ENCODE assay signal across 8 mouse cellular contexts in the genomic region with DNA sequence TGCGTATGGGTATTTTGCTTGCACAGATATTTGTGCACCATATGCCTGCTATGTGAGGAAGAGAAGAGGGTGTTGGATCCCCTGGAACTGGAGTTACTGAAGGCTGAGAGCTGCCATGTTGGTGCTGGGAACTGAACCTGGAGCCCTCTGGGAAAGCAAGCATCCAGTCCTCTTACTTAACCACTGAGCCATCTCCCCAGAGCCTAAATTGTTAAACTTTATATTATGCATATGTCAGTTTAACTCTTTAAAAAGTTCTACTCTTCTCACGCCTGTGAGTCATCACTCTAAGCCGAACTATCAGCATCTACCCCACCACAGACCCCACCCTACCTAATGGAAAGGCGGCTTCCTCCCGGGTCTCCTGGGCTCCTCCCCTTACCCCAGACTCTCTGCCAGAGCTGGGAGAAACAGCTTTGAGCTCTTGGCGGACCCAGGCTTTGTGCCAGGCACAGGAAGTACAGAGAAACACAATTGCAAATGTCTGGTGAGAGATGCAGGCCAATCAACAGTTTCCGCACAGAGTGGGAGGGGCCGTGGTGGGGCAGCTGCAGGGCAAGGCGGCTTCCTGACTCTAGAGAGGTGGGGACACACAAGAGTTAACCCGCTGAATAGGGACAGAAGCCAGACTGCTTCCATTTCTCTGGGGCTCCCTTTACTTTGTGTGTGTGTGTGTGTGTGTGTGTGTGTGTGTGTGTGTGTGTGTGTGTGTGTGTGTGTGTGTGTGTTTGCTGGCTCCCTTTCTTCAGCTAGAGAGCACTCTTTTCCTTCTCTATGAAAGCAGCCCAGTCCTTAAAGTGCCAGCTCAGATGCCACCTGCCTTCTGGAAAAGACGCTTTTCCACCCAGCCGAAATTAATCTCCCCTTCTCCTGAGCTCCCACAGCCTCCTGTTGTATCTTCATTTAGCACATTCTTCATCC.
DNase-seq lines count a peak whose midpoint lies in the region; ATAC-seq and TF ChIP-seq lines count a peak whose summit lies in the region.

No protein-coding gene starts in this region.

- 20% methylated on average over 12 of the region's 12 CpGs for WGBS in spleen, adult 2 months

- no peaks in the 10 kb centered on the region; the same call in 1 of the 2 replicates for H3K4me1 ChIP-seq in spleen, adult 2 months (ENCODE audit: control insufficient read depth, insufficient read depth, insufficient read length)

- peak; percentile 99 for ATAC-seq in inflammation-experienced regulatory T-cells, adult 6 months
- ATAC-seq in megakaryocyte-erythroid progenitor cell, adult 5-6 weeks (replicated peaks; ENCODE audit: low FRiP score, low TSS enrichment, poor library complexity, severe bottlenecking) = peak; percentile 97

- TF ChIP-seq CTCF in spleen, adult 2 months (IDR thresholded peaks at IDR 0.05; ENCODE audit: extremely low read depth, insufficient read depth, insufficient read length, insufficient replicate concordance) = no peak

- no peak for TF ChIP-seq POLR2A in spleen, adult 2 months (IDR thresholded peaks at IDR 0.05; ENCODE audit: low read depth, low read length)

- H3K27me3 ChIP-seq in spleen, adult 2 months (ENCODE audit: control insufficient read depth, insufficient read depth, low read length) = no peaks in the 10 kb centered on the region

- H3K27ac ChIP-seq in spleen, adult 2 months (ENCODE audit: insufficient read depth, low read length) = no peak overlapping the region; the same call in 1 of the 2 replicates

- peak; percentile 75 for DNase-seq in layer of hippocampus, adult 11-12 months (ENCODE audit: low spot score)
- no peak for DNase-seq in layer of hippocampus, adult 9-10 months (ENCODE audit: low spot score)
- peak; percentile 48 for DNase-seq in embryo, embryonic 10 days (ENCODE audit: low spot score)
- peak; percentile 50 to 69 for DNase-seq in gastrocnemius, postnatal 36 days
- DNase-seq in left cerebral cortex, postnatal 10 days (ENCODE audit: extremely low spot score in 1 of 2, low spot score in 2 of 2) = peak; percentile 80 to 90
- peak; percentile 27 to 64 for DNase-seq in spleen, adult 2 months (ENCODE audit: low read depth in 1 of 2, low spot score in 2 of 2)

- H3K36me3 ChIP-seq in spleen, adult 2 months (ENCODE audit: control insufficient read depth, insufficient read depth, low read length) = no peaks in the 10 kb centered on the region

- H3K4me3 ChIP-seq in spleen, adult 2 months (ENCODE audit: extremely low read depth, insufficient read depth, insufficient read length) = peak overlapping the region; percentile 25; the same call in 1 of the 2 replicates

- intact Hi-C loops in gastrocnemius, postnatal 36 days (cut with DNase I) = no loop called here
- intact Hi-C loops in left cerebral cortex, postnatal 10 days (cut with DNase I) = loop anchor here (5.0 kb wide), 1 partner anchor 91 kb away; no protein-coding TSS in a partner anchor
